Mouse (Mus musculus): Measurements from ENCODE around the gene Zfp456. TPM values are rescaled to one million over a fixed set of nuclear protein-coding genes. Genes with fewer than 3 reads are reported as not detected.

Gene Zfp456
- 0.03 and 0.10 TPM in 2 replicates for polyA plus RNA-seq (2012)

DNA sequence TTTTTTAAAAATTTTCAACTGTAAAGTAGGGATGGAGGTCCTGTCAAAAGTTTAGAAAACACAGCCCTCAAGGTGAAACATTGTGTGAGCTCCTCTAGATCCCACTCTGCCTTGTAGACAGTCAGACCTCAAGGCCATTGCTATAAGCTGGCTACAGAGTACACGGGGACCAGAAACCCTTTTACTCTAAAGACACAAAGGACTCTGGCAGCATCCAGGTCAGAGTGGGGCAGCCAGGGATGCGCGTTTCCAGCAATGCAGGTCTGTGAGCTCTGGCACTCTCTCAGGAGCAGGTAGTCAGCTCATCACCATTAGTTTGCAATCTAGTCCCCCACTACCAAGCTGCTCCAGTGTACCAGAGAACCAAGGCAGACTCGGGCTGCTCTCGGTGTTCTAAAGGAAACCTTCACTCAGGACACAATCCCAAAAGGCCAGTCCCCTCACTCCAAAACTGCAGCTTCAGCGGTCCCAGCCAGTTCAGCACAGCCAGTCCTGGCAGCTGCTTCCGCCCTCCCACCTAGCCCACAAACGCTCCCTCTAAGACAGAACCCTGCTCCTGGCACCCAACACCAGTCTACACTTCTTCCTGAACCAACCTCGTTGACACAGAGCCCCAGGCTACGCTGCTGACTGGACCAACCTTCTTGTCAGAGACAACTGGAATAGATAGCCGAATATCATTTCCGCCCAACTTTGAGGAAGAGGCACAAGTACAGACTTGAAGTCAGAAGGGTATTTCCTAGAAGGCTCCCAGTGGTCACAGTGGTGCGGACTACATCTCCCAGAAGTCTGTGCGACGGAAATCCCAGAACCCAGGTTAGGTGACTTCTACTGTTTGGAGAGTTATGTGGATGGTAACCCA, at the start of gene Zfp456, which contains the start of gene Gm28041:
TSS of gene Zfp456 (minus strand) at position 761 of the 862 bp plus-strand sequence.
TSS of gene Gm28041 (minus strand) at position 684 of the 862 bp plus-strand sequence.

DNA sequence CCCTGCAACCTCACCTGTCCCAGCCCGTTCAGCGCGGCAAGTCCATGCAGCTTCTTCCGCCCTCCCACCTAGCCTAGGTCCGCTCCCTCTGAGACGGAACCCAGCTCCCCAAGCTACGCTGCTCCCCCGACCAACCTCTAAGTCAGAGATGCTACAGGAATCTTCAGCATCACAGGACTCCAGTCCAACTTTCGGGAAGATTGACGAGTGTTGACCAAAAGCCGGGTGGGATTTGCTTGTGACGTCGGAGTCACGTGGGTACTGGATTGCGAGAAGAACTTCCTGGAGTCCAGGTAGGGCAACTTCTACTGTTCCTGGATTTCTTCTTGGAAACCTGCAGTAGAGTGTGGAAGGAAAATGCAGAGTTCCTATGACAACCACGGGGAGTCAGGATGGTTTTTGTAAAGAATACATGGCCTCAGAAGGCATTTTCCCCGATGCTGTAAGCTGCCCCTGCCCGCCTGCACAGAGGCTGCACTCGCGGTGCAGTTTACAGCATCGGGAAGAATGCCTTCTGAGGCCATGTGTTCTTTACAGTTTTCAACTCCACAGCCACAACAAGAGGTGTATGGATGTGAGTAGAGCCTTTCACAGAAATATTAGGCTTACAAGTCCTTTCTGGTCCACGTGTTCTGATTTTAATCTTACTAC, 45.7 kb upstream of the Zfp456 start, which contains the start of gene Zfp459:
TSS of gene Zfp459 (minus strand) at position 212 of the 651 bp plus-strand sequence.

DNA sequence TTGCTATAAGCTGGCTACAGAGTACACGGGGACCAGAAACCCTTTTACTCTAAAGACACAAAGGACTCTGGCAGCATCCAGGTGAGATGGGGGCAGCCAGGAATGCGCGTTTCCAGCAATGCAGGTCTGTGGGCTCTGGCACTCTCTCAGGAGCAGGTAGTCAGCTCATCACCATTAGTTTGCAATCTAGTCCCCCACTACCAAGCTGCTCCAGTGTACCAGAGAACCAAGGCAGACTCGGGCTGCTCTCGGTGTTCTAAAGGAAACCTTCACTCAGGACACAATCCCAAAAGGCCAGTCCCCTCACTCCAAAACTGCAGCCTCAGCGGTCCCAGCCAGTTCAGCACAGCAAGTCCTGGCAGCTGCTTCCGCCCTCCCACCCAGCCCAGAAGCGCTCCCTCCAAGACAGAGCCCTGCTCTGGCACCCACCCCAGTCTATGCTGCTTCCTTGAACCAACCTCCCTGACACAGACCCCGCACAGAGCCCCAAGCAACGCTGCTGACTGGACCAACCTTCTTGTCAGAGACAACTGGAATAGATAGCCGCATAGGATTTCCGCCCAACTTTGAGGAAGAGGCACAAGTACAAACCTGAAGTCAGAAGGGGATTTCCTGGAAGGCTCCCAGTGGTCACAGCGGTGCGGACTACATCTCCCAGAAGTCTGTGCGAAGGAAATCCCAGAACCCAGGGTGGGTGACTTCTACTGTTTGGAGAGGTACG, 23.7 kb upstream of the Zfp456 start, which contains the start of gene Zfp429:
TSS of gene Zfp429 (minus strand) at position 637 of the 721 bp plus-strand sequence.

DNA sequence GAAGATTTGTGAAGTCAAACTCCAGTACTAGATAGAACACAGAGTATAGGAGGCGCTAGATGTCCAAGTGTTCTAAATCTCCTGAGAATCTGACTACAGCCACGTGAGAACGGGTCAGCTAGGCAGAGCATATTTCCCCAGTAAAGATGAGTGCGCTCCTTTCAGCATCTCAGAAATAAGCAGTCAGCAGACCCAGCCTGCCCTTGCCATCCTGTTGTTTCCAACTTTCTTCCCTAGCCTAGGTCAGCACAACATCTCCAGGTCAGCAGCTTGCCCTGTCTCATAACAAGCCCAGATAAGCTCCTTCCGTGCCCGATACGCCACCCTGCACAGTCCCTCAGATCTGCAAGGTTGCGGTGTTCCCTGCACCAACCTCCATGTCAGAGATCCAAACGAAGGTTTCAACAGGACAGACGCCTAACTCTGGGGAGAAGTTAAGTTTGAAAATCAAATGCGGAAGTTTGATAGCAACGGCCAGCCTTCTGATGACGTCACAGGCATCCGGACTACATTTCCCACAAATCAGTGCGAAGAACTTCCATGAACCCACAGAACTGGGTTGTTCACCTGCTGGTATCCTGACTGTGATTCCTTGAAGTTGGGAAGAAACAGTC, 15.4 kb downstream of the Zfp456 start, which contains the start of the genes Gm28044 and Zfp953:
TSS of gene Gm28044 (minus strand) at position 406 of the 614 bp plus-strand sequence.
TSS of gene Zfp953 (minus strand) at position 475 of the 614 bp plus-strand sequence.

DNA sequence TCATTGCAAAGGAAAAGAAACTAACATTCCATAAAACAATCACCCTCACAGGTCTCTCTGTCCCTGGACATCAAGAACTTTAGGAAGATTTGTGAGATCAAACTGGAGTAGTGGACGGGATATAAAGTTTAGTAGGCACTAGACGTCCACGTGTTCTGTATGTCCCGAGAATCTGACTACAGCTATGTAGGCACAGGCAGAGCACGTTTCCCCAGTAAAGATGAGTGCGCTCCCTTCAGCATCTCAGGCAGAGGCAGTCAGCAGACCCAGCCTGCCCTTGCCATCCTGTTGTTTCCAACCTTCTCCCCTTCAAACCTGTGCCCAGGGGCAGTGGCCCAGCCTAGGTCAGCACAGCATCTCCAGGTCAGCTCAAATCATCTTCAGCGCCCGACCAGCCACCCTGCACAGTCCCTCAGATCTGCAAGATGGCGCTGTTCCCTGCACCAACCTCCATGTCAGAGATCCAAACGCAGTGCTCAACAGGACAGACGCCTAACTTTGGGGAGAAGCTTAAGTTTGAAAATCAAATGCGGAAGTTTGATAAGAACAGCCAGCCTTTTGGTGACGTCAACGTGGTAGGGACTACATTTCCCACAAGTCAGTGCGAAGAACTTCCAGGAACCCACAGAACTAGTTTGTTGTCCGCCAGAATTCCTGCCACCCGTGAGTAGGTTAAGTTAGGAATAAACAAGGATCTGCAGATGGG, 43.4 kb downstream of the Zfp456 start, which contains the start of gene Zfp595:
TSS of gene Zfp595 (minus strand) at position 552 of the 706 bp plus-strand sequence.

Other genes starting within 250 kb of the Zfp456 start
- gene Rsl1, start 202.6 kb downstream of the Zfp456 start, polyA plus RNA-seq (2012): 0.29 and 0.34 TPM in 2 replicates
- 0.09 and 0.17 TPM in 2 replicates for gene Zfp455, start 181.3 kb downstream of the Zfp456 start, polyA plus RNA-seq (2012)
- 0.24 and 0.44 TPM in 2 replicates for gene Zfp458, start 97.3 kb downstream of the Zfp456 start, polyA plus RNA-seq (2012)
- gene Zfp457, start 69.3 kb downstream of the Zfp456 start, polyA plus RNA-seq (2012): 0.27 TPM in 1 of 2 replicates, not detected in the other
- gene Zfp595, start 43.2 kb downstream of the Zfp456 start, polyA plus RNA-seq (2012): 0.06 and 0.29 TPM in 2 replicates
- gene Gm28044, start 15.3 kb downstream of the Zfp456 start, polyA plus RNA-seq (2012): not detected in 2 replicates
- gene Zfp953, start 15.2 kb downstream of the Zfp456 start, polyA plus RNA-seq (2012): 0.08 and 0.16 TPM in 2 replicates
- 0.23 TPM in 1 of 2 replicates, not detected in the other for gene Gm28041, start 77 bp downstream of the Zfp456 start, polyA plus RNA-seq (2012)
- gene Zfp429, start 24.0 kb upstream of the Zfp456 start, polyA plus RNA-seq (2012): 0.34 and 0.63 TPM in 2 replicates
- gene Zfp459, start 45.6 kb upstream of the Zfp456 start, polyA plus RNA-seq (2012): not detected in 2 replicates
- 0.28 and 0.83 TPM in 2 replicates for gene Zfp874a, start 75.8 kb upstream of the Zfp456 start, polyA plus RNA-seq (2012)
- gene Zfp874b, start 108.4 kb upstream of the Zfp456 start, polyA plus RNA-seq (2012): 0.13 and 0.18 TPM in 2 replicates
- gene Zfp58, start 124.7 kb upstream of the Zfp456 start, polyA plus RNA-seq (2012): 0.23 and 0.51 TPM in 2 replicates
- gene Gm26965, start 150.3 kb upstream of the Zfp456 start, polyA plus RNA-seq (2012): not detected in 2 replicates
- gene Zfp87, start 150.4 kb upstream of the Zfp456 start, polyA plus RNA-seq (2012): 0.63 and 0.94 TPM in 2 replicates
- gene Zfp748, start 178.0 kb upstream of the Zfp456 start, polyA plus RNA-seq (2012): 0.27 and 0.32 TPM in 2 replicates
- 0.23 and 0.63 TPM in 2 replicates for gene Zfp729b, start 233.9 kb upstream of the Zfp456 start, polyA plus RNA-seq (2012)